Mouse (Mus musculus) adrenal gland, adult 10 weeks (tissue): ENCODE measurements around the gene 4930548H24Rik. TPM values are rescaled to one million over a fixed set of nuclear protein-coding genes. Genes with fewer than 3 reads are reported as not detected.

Experiments
- polyA plus RNA-seq: library from polyadenylated mRNA; stranded (reverse); fragments of 350-450 nt; fragmentation: Illumina TruSeq; extraction: RNeasy Lipid Tissue Mini Kit (QIAGEN cat#74804); gene quantifications from one replicate; pipeline ENCODE4 v1.2.3, GENCODE M21; 2014; ENCODE audit warnings: low read depth, low replicate concordance

The 4930548H24Rik gene
- not detected for polyA plus RNA-seq

GRCm38 (mm10) chr5:31485440-31485839, at the start of gene 4930548H24Rik:
TSS of gene 4930548H24Rik (plus strand) at chr5:31485740.

GRCm38 (mm10) chr5:31451878-31452561, 33.5 kb upstream of the 4930548H24Rik start, which contains the start of gene Zfp512:
TSS of gene Zfp512 (plus strand) at chr5:31452431.

GRCm38 (mm10) chr5:31494513-31495297, 9.2 kb downstream of the 4930548H24Rik start, which contains the start of gene Gpn1:
TSS of gene Gpn1 (plus strand) at chr5:31494741.

GRCm38 (mm10) chr5:31526354-31527116, 41.0 kb downstream of the 4930548H24Rik start, which contains the start of gene Slc4a1ap:
TSS of gene Slc4a1ap (plus strand) at chr5:31526995.

GRCm38 (mm10) chr5:31527707-31528106, 42.2 kb downstream of the 4930548H24Rik start, which contains the start of gene Supt7l:
TSS of gene Supt7l (minus strand) at chr5:31527807.

Other genes with a start within 250 kb of the 4930548H24Rik start
- 91.5 TPM for gene Nrbp1, start 244.9 kb upstream of the 4930548H24Rik start, polyA plus RNA-seq
- not detected for gene Gm9970, start 244.5 kb upstream of the 4930548H24Rik start, polyA plus RNA-seq
- gene Krtcap3, start 234.0 kb upstream of the 4930548H24Rik start, polyA plus RNA-seq, result not detected
- 14.0 TPM for gene Ift172, start 194.6 kb upstream of the 4930548H24Rik start, polyA plus RNA-seq
- 3.6 TPM for gene Fndc4, start 189.7 kb upstream of the 4930548H24Rik start, polyA plus RNA-seq
- gene Gckr, start 188.3 kb upstream of the 4930548H24Rik start, polyA plus RNA-seq, result not detected
- gene Zfp512, start 33.3 kb upstream of the 4930548H24Rik start, polyA plus RNA-seq, result 27.6 TPM
- gene Gpn1, start 9.0 kb downstream of the 4930548H24Rik start, polyA plus RNA-seq, result 34.2 TPM
- gene Slc4a1ap, start 41.3 kb downstream of the 4930548H24Rik start, polyA plus RNA-seq, result 64.8 TPM
- gene Supt7l, start 42.1 kb downstream of the 4930548H24Rik start, polyA plus RNA-seq, result 18.2 TPM
- gene Mrpl33, start 111.2 kb downstream of the 4930548H24Rik start, polyA plus RNA-seq, result 220 TPM
- 4.5 TPM for gene Rbks, start 211.9 kb downstream of the 4930548H24Rik start, polyA plus RNA-seq
- gene Babam2, start 211.9 kb downstream of the 4930548H24Rik start, polyA plus RNA-seq, result 205 TPM